Mouse (Mus musculus) stomach, embryonic 15.5 days (tissue): ENCODE measurements around the gene Vamp8. TPM values are rescaled to one million over a fixed set of nuclear protein-coding genes. Genes with fewer than 3 reads are reported as not detected.

Source experiments
- ATAC-seq: fragments of 200-750 bp; cut with Nextera tagmentation; 2 replicates; pipeline ENCODE4 v1.8.0; 2017; ENCODE audit warnings: low read depth, moderate number of reproducible peaks, moderate TSS enrichment; ENCODE audit not compliant: insufficient read depth, low FRiP score
- H3K27ac ChIP-seq: fragments of 300-500 bp; sonication (generic); 2 replicates; pipeline ENCODE4 v1.5.1; 2015; ENCODE audit warnings: mild to moderate bottlenecking, inconsistent platforms
- H3K27me3 ChIP-seq: fragments of 300-500 bp; sonication (generic); replicated peaks from 2 replicates; pipeline ENCODE4 v1.6.1; 2015; ENCODE audit warnings: inconsistent platforms
- H3K36me3 ChIP-seq: fragments of 300-500 bp; sonication (generic); 2 replicates; pipeline ENCODE4 v1.6.1; 2015; ENCODE audit warnings: inconsistent platforms
- H3K4me1 ChIP-seq: fragments of 300-500 bp; sonication (generic); 2 replicates; pipeline ENCODE4 v1.6.1; 2015; ENCODE audit warnings: inconsistent platforms
- H3K4me2 ChIP-seq: fragments of 300-500 bp; sonication (generic); 2 replicates; pipeline ENCODE4 v1.6.1; 2015; ENCODE audit warnings: mild to moderate bottlenecking, inconsistent platforms
- H3K4me3 ChIP-seq: fragments of 300-500 bp; sonication (generic); replicated peaks from 2 replicates; pipeline ENCODE4 v1.5.1; 2015; ENCODE audit warnings: inconsistent platforms
- H3K9ac ChIP-seq: fragments of 300-500 bp; sonication (generic); 2 replicates; pipeline ENCODE4 v1.6.1; 2015; ENCODE audit warnings: inconsistent platforms
- H3K9me3 ChIP-seq: fragments of 300-500 bp; sonication (generic); 2 replicates; pipeline ENCODE4 v1.6.1; 2016; ENCODE audit warnings: inconsistent platforms
- WGBS: fragments of 180-500 bp; shearing (Covaris S2); methylation state at CpG from one replicate; pipeline ENCODE4 v1.1.7; 2015; 5-methylcytosine and 5-hydroxymethylcytosine counted together
- polyA plus RNA-seq: library from polyadenylated mRNA; unstranded; fragments of >200 nt; fragmentation: Nextera tagmentation; extraction: Ambion mirVana; gene quantifications from 2 replicates; pipeline ENCODE4 v1.2.1, GENCODE M21; 2015

The Vamp8 gene
- polyA plus RNA-seq, 1 experiment from 2014 or later = 215 TPM

- Histone ChIP-seq H3K4me2 (no peak overlapping the region), H3K27me3 (no peaks in the 10 kb centered on the region), H3K36me3 (peaks cover 44% of the 10 kb centered on the region), H3K9me3 (no peaks in the 10 kb centered on the region), H3K4me3 (no peak overlapping the region), H3K4me1 (peaks cover 10% of the 10 kb centered on the region), H3K27ac (no peak overlapping the region), H3K9ac (no peak overlapping the region)
- no peak for ATAC-seq
- WGBS = 63% methylated on average over 1 of the region's 1 CpGs
These were observed 29.3 kb upstream of the Vamp8 start for GRCm38 (mm10) chr6:72419806-72420205.

GRCm38 (mm10) chr6:72418279-72418678 is 27.8 kb upstream of the Vamp8 start:
- ATAC-seq = no peak
- peaks cover 18% of the 10 kb centered on the region for H3K4me1 ChIP-seq
- H3K9ac ChIP-seq = no peak overlapping the region
- no peaks in the 10 kb centered on the region for H3K9me3 ChIP-seq
- no peak overlapping the region for H3K4me2 ChIP-seq
- no peak overlapping the region for H3K4me3 ChIP-seq
- H3K36me3 ChIP-seq = peaks cover 29% of the 10 kb centered on the region
- H3K27ac ChIP-seq = no peak overlapping the region
- H3K27me3 ChIP-seq = no peaks in the 10 kb centered on the region
- WGBS = 89% methylated on average over 4 of the region's 4 CpGs

- peak overlapping the region; percentile 3; the same call in 1 of the 2 replicates for H3K4me2 ChIP-seq
- no peak overlapping the region for H3K27ac ChIP-seq
- no peaks in the 10 kb centered on the region for H3K9me3 ChIP-seq
- no peak overlapping the region for H3K9ac ChIP-seq
- ATAC-seq = no peak
- WGBS = 71% methylated on average over 7 of the region's 7 CpGs
- H3K4me1 ChIP-seq = peaks cover 18% of the 10 kb centered on the region
- H3K36me3 ChIP-seq = peaks cover 24% of the 10 kb centered on the region
- H3K4me3 ChIP-seq = no peak overlapping the region
- H3K27me3 ChIP-seq = no peaks in the 10 kb centered on the region
These were observed 25.7 kb upstream of the Vamp8 start for GRCm38 (mm10) chr6:72415964-72416772.

- 79% methylated on average over 5 of the region's 5 CpGs for WGBS
- Histone ChIP-seq H3K4me2 (peak overlapping the region; percentile 67), H3K9ac (peak overlapping the region; percentile 72; the same call in 1 of the 2 replicates), H3K9me3 (no peaks in the 10 kb centered on the region), H3K27ac (no peak overlapping the region), H3K27me3 (no peaks in the 10 kb centered on the region), H3K4me1 (peaks cover 18% of the 10 kb centered on the region), H3K4me3 (peak overlapping the region; percentile 86), H3K36me3 (peaks cover 23% of the 10 kb centered on the region)
- ATAC-seq = no peak
These were observed 24.7 kb upstream of the Vamp8 start for GRCm38 (mm10) chr6:72415181-72415580.

- H3K4me3 ChIP-seq = peak within 1 kb of the TSS; percentile 86
- peak within 1 kb of the TSS; percentile 53 for H3K27ac ChIP-seq
- H3K27me3 ChIP-seq = no peaks in the 10 kb centered on the region
- peaks cover 16% of the 10 kb centered on the region; the same call in 1 of the 2 replicates for H3K36me3 ChIP-seq
- peaks cover 18% of the 10 kb centered on the region for H3K4me1 ChIP-seq
- H3K9me3 ChIP-seq = no peaks in the 10 kb centered on the region
- 2% methylated on average over 33 of the region's 33 CpGs for WGBS
- peak within 1 kb of the TSS; percentile 72 for H3K9ac ChIP-seq
- ATAC-seq = peak; percentile 94
- H3K4me2 ChIP-seq = peak within 1 kb of the TSS; percentile 67
These were observed 23.7 kb upstream of the Vamp8 start, which contains the start of gene Ggcx for GRCm38 (mm10) chr6:72414076-72414756. Gene Ggcx (plus strand): TSS chr6:72414308.

- ATAC-seq = no peak
- no peak overlapping the region for H3K4me3 ChIP-seq
- WGBS = 71% methylated on average over 7 of the region's 7 CpGs
- no peak overlapping the region for H3K4me2 ChIP-seq
- no peaks in the 10 kb centered on the region for H3K27me3 ChIP-seq
- H3K9ac ChIP-seq = no peak overlapping the region
- no peaks in the 10 kb centered on the region for H3K9me3 ChIP-seq
- no peak overlapping the region for H3K27ac ChIP-seq
- peaks cover 14% of the 10 kb centered on the region for H3K4me1 ChIP-seq
- no peaks in the 10 kb centered on the region for H3K36me3 ChIP-seq
These were observed 20.0 kb upstream of the Vamp8 start for GRCm38 (mm10) chr6:72410518-72410917.

- no peak overlapping the region for H3K4me2 ChIP-seq
- ATAC-seq = no peak
- no peaks in the 10 kb centered on the region for H3K27me3 ChIP-seq
- no peaks in the 10 kb centered on the region for H3K9me3 ChIP-seq
- 28% methylated on average over 1 of the region's 1 CpGs for whole genome bisulfite sequencing
- H3K36me3 ChIP-seq = no peaks in the 10 kb centered on the region
- H3K27ac ChIP-seq = no peak overlapping the region
- H3K4me1 ChIP-seq = peaks cover 10% of the 10 kb centered on the region
- H3K4me3 ChIP-seq = no peak overlapping the region
- no peak overlapping the region for H3K9ac ChIP-seq
These were observed 19.5 kb upstream of the Vamp8 start for GRCm38 (mm10) chr6:72410003-72410402.

- no peak overlapping the region for H3K4me3 ChIP-seq
- WGBS = 15% methylated on average over 3 of the region's 3 CpGs
- H3K9ac ChIP-seq = no peak overlapping the region
- no peaks in the 10 kb centered on the region for H3K27me3 ChIP-seq
- no peak overlapping the region for H3K27ac ChIP-seq
- H3K4me2 ChIP-seq = no peak overlapping the region
- no peak for ATAC-seq
- no peaks in the 10 kb centered on the region for H3K36me3 ChIP-seq
- H3K9me3 ChIP-seq = no peaks in the 10 kb centered on the region
- H3K4me1 ChIP-seq = peaks cover 5% of the 10 kb centered on the region; the same call in 1 of the 2 replicates
These were observed 19.1 kb upstream of the Vamp8 start for GRCm38 (mm10) chr6:72409567-72409966.

- WGBS = under 1% methylated on average over 5 of the region's 5 CpGs
- no peak overlapping the region for H3K4me2 ChIP-seq
These were observed 16.6 kb upstream of the Vamp8 start for GRCm38 (mm10) chr6:72407119-72407518.

GRCm38 (mm10) chr6:72405356-72405755 is 14.9 kb upstream of the Vamp8 start:
- Histone ChIP-seq H3K4me3 (no peak overlapping the region), H3K9me3 (no peaks in the 10 kb centered on the region), H3K9ac (no peak overlapping the region), H3K4me1 (no peaks in the 10 kb centered on the region), H3K4me2 (no peak overlapping the region), H3K36me3 (no peaks in the 10 kb centered on the region), H3K27ac (no peak overlapping the region), H3K27me3 (no peaks in the 10 kb centered on the region)
- WGBS = 66% methylated on average over 7 of the region's 7 CpGs
- ATAC-seq = no peak

More at GRCm38 (mm10) chr6:72407119-72407518, 16.6 kb upstream of the Vamp8 start:
- no peak overlapping the region for H3K27ac ChIP-seq
- no peaks in the 10 kb centered on the region for H3K36me3 ChIP-seq
- H3K27me3 ChIP-seq = no peaks in the 10 kb centered on the region
- H3K9me3 ChIP-seq = no peaks in the 10 kb centered on the region
- no peak overlapping the region for H3K9ac ChIP-seq
- peak; percentile 78; the same call in 1 of the 2 replicates for ATAC-seq
- H3K4me1 ChIP-seq = no peaks in the 10 kb centered on the region
- no peak overlapping the region for H3K4me3 ChIP-seq

GRCm38 (mm10) chr6:72401875-72402274 is 11.4 kb upstream of the Vamp8 start:
- no peaks in the 10 kb centered on the region for H3K4me1 ChIP-seq
- WGBS = 24% methylated on average over 7 of the region's 7 CpGs
- H3K27ac ChIP-seq = no peak overlapping the region
- no peak overlapping the region for H3K4me3 ChIP-seq
- H3K9ac ChIP-seq = no peak overlapping the region
- no peaks in the 10 kb centered on the region for H3K36me3 ChIP-seq
- H3K27me3 ChIP-seq = no peaks in the 10 kb centered on the region
- ATAC-seq = no peak
- no peaks in the 10 kb centered on the region for H3K9me3 ChIP-seq
- H3K4me2 ChIP-seq = no peak overlapping the region

GRCm38 (mm10) chr6:72399967-72400366 is 9.5 kb upstream of the Vamp8 start:
- ATAC-seq = no peak
- Histone ChIP-seq H3K4me2 (no peak overlapping the region), H3K36me3 (no peaks in the 10 kb centered on the region), H3K9ac (no peak overlapping the region), H3K4me1 (no peaks in the 10 kb centered on the region), H3K4me3 (no peak overlapping the region), H3K27me3 (no peaks in the 10 kb centered on the region), H3K9me3 (no peaks in the 10 kb centered on the region), H3K27ac (no peak overlapping the region)
- 45% methylated on average over 2 of the region's 2 CpGs for WGBS
